Mouse (Mus musculus): ENCODE measurements at regions not wholly inside any gene's neighbourhood (a gene's known extent, or its start where the extent isn't known, plus 50 kb on each side); places are given as distances from the start of the nearest gene placed in this dataset.

GRCm38 (mm10) chr13:70213017-70213416 is 410.8 kb downstream of the Med10 start:
- Histone ChIP-seq H3K36me3 (ENCODE audit: control insufficient read depth, insufficient read depth, low read length) (no peaks in the 10 kb centered on the region), H3K4me1 (replicated peaks; ENCODE audit: control insufficient read depth, insufficient read depth, low read length) (no peaks in the 10 kb centered on the region; the same call in 1 of the 2 replicates), H3K4me3 (ENCODE audit: low read depth, low read length) (no peak overlapping the region), H3K27me3 (ENCODE audit: control insufficient read depth, insufficient read depth, low read length) (no peaks in the 10 kb centered on the region), H3K9ac (ENCODE audit: low read depth, low read length) (no peak overlapping the region), H3K9me3 (ENCODE audit: control insufficient read depth, low read length) (no peaks in the 10 kb centered on the region), H3K4me2 (replicated peaks; ENCODE audit: low read depth, low read length) (no peak overlapping the region), H3K27ac (ENCODE audit: low read depth, low read length) (no peak overlapping the region)
- DNase-seq (ENCODE audit: low spot score) (no peak), ATAC-seq (ENCODE audit: low FRiP score) (no peak)
- 97% methylated on average over 3 of the region's 3 CpGs for WGBS

DNA sequence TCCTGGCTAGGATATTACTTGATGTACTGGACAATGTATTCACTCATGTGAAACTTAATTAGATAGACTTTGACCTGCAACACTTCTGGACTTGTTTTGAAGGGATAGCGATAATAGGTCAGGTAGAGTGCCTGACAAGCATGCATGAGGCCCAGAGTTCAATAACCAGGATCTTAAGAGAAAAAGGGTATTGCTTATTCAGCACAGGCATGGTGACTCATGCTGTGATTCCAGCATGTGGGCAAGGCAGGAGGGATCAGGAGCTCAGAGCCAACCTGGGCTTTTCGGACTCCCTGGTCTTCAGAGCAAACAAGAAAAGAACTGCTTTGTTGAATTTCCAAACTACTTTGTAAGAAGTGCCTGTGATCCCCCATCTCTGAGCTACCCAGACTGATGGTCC is 411.4 kb downstream of the Med10 start:
- H3K9ac ChIP-seq (ENCODE audit: low read depth, low read length) = no peak overlapping the region
- no peak overlapping the region for H3K4me3 ChIP-seq (ENCODE audit: low read depth, low read length)
- no peak overlapping the region for H3K27ac ChIP-seq (ENCODE audit: low read depth, low read length)
- H3K4me2 ChIP-seq (replicated peaks; ENCODE audit: low read depth, low read length) = no peak overlapping the region
- no peaks in the 10 kb centered on the region for H3K27me3 ChIP-seq (ENCODE audit: control insufficient read depth, insufficient read depth, low read length)
- no peaks in the 10 kb centered on the region for H3K36me3 ChIP-seq (ENCODE audit: control insufficient read depth, insufficient read depth, low read length)
- WGBS = 81% methylated on average over 2 of the region's 2 CpGs
- no peak for ATAC-seq (ENCODE audit: low FRiP score)
- no peaks in the 10 kb centered on the region for H3K9me3 ChIP-seq (ENCODE audit: control insufficient read depth, low read length)
- H3K4me1 ChIP-seq (replicated peaks; ENCODE audit: control insufficient read depth, insufficient read depth, low read length) = no peaks in the 10 kb centered on the region; the same call in 1 of the 2 replicates
- no peak for DNase-seq (ENCODE audit: low spot score)

- Histone ChIP-seq H3K4me1 (replicated peaks; ENCODE audit: control insufficient read depth, insufficient read depth, low read length) (no peaks in the 10 kb centered on the region; the same call in 1 of the 2 replicates), H3K36me3 (ENCODE audit: control insufficient read depth, insufficient read depth, low read length) (no peaks in the 10 kb centered on the region), H3K27me3 (ENCODE audit: control insufficient read depth, insufficient read depth, low read length) (no peaks in the 10 kb centered on the region), H3K9ac (ENCODE audit: low read depth, low read length) (no peak overlapping the region), H3K4me2 (replicated peaks; ENCODE audit: low read depth, low read length) (no peak overlapping the region), H3K9me3 (ENCODE audit: control insufficient read depth, low read length) (no peaks in the 10 kb centered on the region), H3K4me3 (ENCODE audit: low read depth, low read length) (no peak overlapping the region), H3K27ac (ENCODE audit: low read depth, low read length) (no peak overlapping the region)
- ATAC-seq (ENCODE audit: low FRiP score) (no peak), DNase-seq (ENCODE audit: low spot score) (no peak)
- WGBS = 80% methylated on average over 10 of the region's 10 CpGs
These were observed 411.9 kb downstream of the Med10 start for GRCm38 (mm10) chr13:70214022-70214654.

- no peak overlapping the region for H3K9ac ChIP-seq (ENCODE audit: low read depth, low read length)
- WGBS = 72% methylated on average over 6 of the region's 6 CpGs
- no peaks in the 10 kb centered on the region for H3K9me3 ChIP-seq (ENCODE audit: control insufficient read depth, low read length)
- no peak overlapping the region for H3K4me2 ChIP-seq (replicated peaks; ENCODE audit: low read depth, low read length)
- ATAC-seq (ENCODE audit: low FRiP score) (0 out of 2 replicates have a peak, but pooled peaks have one; percentile 14), DNase-seq (ENCODE audit: low spot score) (no peak)
- H3K27me3 ChIP-seq (ENCODE audit: control insufficient read depth, insufficient read depth, low read length) = no peaks in the 10 kb centered on the region
- H3K27ac ChIP-seq (ENCODE audit: low read depth, low read length) = no peak overlapping the region
- H3K4me3 ChIP-seq (ENCODE audit: low read depth, low read length) = no peak overlapping the region
- H3K36me3 ChIP-seq (ENCODE audit: control insufficient read depth, insufficient read depth, low read length) = no peaks in the 10 kb centered on the region
- H3K4me1 ChIP-seq (replicated peaks; ENCODE audit: control insufficient read depth, insufficient read depth, low read length) = no peaks in the 10 kb centered on the region; the same call in 1 of the 2 replicates
These were observed 413.9 kb downstream of the Med10 start for GRCm38 (mm10) chr13:70216134-70216533.

GRCm38 (mm10) chr13:70217429-70218133 is 415.4 kb downstream of the Med10 start:
- H3K4me2 ChIP-seq (replicated peaks; ENCODE audit: low read depth, low read length) = no peak overlapping the region
- H3K27ac ChIP-seq (ENCODE audit: low read depth, low read length) = no peak overlapping the region
- no peaks in the 10 kb centered on the region for H3K9me3 ChIP-seq (ENCODE audit: control insufficient read depth, low read length)
- no peak overlapping the region for H3K9ac ChIP-seq (ENCODE audit: low read depth, low read length)
- H3K4me3 ChIP-seq (ENCODE audit: low read depth, low read length) = no peak overlapping the region
- ATAC-seq (ENCODE audit: low FRiP score) (no peak), DNase-seq (ENCODE audit: low spot score) (no peak)
- H3K36me3 ChIP-seq (ENCODE audit: control insufficient read depth, insufficient read depth, low read length) = no peaks in the 10 kb centered on the region
- 75% methylated on average over 15 of the region's 15 CpGs for WGBS
- H3K4me1 ChIP-seq (replicated peaks; ENCODE audit: control insufficient read depth, insufficient read depth, low read length) = no peaks in the 10 kb centered on the region; the same call in 1 of the 2 replicates
- H3K27me3 ChIP-seq (ENCODE audit: control insufficient read depth, insufficient read depth, low read length) = no peaks in the 10 kb centered on the region

DNA sequence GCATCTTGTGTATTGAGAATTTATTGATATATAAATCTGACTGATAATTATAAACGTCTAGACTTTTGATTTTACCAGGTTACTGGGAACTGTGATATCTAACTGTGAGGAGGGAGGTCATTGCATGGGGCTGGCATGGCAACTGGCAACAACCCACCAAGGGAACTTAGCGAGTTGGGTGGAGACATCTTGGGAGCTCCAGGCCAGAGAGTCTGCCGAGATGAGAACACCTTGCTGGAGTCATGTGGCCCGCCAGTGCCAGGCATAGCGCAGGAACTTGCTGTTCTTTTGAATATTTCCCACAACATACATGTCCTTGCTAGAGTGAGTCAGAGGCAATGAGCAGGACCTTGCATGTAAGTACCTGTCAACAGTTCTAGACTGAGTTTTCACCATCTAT is 413.9 kb downstream of the Ice1 start:
- Histone ChIP-seq H3K27ac (ENCODE audit: low read depth, low read length) (no peak overlapping the region), H3K9ac (ENCODE audit: low read depth, low read length) (no peak overlapping the region), H3K4me2 (replicated peaks; ENCODE audit: low read depth, low read length) (no peak overlapping the region), H3K4me3 (ENCODE audit: low read depth, low read length) (no peak overlapping the region), H3K27me3 (ENCODE audit: control insufficient read depth, insufficient read depth, low read length) (no peaks in the 10 kb centered on the region), H3K9me3 (ENCODE audit: control insufficient read depth, low read length) (no peaks in the 10 kb centered on the region), H3K4me1 (replicated peaks; ENCODE audit: control insufficient read depth, insufficient read depth, low read length) (no peaks in the 10 kb centered on the region), H3K36me3 (ENCODE audit: control insufficient read depth, insufficient read depth, low read length) (no peaks in the 10 kb centered on the region)
- ATAC-seq (ENCODE audit: low FRiP score) (no peak), DNase-seq (ENCODE audit: low spot score) (no peak)
- WGBS = 92% methylated on average over 5 of the region's 5 CpGs

DNA sequence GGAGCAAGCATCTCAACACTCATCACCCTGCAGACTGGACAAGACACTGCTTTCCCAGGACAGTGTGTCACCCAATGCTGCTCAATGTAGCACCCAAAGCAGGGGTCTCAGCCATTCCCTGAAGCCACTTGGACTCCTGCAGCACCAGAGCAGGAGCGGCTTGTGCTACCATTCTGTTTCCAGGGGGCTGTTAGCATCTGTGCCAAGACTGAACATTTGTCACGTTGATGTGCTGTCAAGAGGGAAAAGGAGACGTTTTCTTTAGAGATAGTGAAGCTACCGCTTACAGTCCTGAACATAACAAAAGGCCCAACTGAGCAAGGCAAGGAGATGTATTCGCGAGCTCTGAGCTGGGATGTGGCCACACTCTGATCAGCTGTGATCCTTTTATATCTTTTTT is 410.3 kb downstream of the Ice1 start:
- no peaks in the 10 kb centered on the region for H3K9me3 ChIP-seq (ENCODE audit: control insufficient read depth, low read length)
- no peak overlapping the region for H3K9ac ChIP-seq (ENCODE audit: low read depth, low read length)
- H3K27me3 ChIP-seq (ENCODE audit: control insufficient read depth, insufficient read depth, low read length) = no peaks in the 10 kb centered on the region
- DNase-seq (ENCODE audit: low spot score) (no peak), ATAC-seq (ENCODE audit: low FRiP score) (no peak)
- no peak overlapping the region for H3K27ac ChIP-seq (ENCODE audit: low read depth, low read length)
- no peaks in the 10 kb centered on the region for H3K36me3 ChIP-seq (ENCODE audit: control insufficient read depth, insufficient read depth, low read length)
- H3K4me2 ChIP-seq (replicated peaks; ENCODE audit: low read depth, low read length) = no peak overlapping the region
- H3K4me3 ChIP-seq (ENCODE audit: low read depth, low read length) = no peak overlapping the region
- no peaks in the 10 kb centered on the region for H3K4me1 ChIP-seq (replicated peaks; ENCODE audit: control insufficient read depth, insufficient read depth, low read length)
- 70% methylated on average over 6 of the region's 6 CpGs for WGBS

DNA sequence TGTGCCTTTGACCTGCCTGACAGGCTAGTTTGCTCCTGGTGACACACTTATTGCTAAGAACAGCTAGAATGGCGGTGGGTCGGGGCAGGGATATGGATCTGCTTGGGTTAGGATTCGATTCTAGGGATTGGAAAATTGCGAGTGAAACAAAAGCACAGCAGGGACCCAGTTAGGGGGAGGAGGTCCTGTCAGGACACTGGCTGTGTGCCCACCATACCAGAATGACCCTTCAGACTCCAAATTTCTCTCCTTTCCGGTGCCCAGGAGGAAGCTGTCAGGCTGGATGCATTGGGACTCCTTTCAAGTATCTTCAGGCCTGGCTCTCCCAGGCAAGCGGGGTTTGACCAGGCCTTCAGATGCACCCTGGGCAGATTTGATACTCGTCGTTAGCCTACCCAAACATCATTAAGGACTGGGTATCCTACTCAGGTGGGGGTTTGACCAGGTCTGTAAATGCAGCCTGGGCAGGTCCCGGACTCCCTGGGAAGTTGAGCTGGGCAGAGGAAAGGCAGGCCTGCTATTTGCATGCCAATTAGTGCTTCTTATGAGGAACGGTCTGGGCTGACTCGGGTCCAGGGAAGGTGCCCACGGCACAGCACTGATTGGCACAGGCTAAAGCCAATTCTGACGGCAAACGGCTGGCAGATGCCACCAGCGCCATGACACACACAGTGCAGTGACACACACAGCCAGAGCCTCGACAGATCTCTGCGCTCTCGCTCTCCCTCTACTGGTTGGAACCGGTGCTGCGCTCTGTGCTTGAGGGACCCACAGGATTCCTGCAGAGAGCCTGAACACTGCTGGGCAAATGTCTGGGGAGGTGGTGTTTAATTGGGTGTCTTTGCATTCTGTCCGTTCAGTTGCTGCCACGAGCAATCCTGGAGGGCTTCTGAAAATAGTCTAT is 403.3 kb downstream of the Ice1 start:
- Histone ChIP-seq H3K27ac (ENCODE audit: low read depth, low read length) (no peak overlapping the region), H3K4me2 (replicated peaks; ENCODE audit: low read depth, low read length) (peak overlapping the region; percentile 6; the same call in 1 of the 2 replicates), H3K9me3 (ENCODE audit: control insufficient read depth, low read length) (no peaks in the 10 kb centered on the region), H3K9ac (ENCODE audit: low read depth, low read length) (no peak overlapping the region), H3K4me1 (replicated peaks; ENCODE audit: control insufficient read depth, insufficient read depth, low read length) (no peaks in the 10 kb centered on the region), H3K27me3 (ENCODE audit: control insufficient read depth, insufficient read depth, low read length) (no peaks in the 10 kb centered on the region), H3K36me3 (ENCODE audit: control insufficient read depth, insufficient read depth, low read length) (no peaks in the 10 kb centered on the region), H3K4me3 (ENCODE audit: low read depth, low read length) (no peak overlapping the region)
- WGBS = 31% methylated on average over 22 of the region's 22 CpGs
- ATAC-seq (ENCODE audit: low FRiP score) = peak; percentile 86
- DNase-seq (ENCODE audit: low spot score) = peak; percentile 92

Data from hindbrain, embryonic 11.5 days (tissue).